Mouse (Mus musculus) kidney, adult 11 months (tissue): ENCODE results near the gene 1700013G24Rik.
A peak's percentile ranks its signal among the peaks of the same experiment; 100 is the strongest.

Experiments
- DNase-seq: peaks from one replicate; pipeline ENCODE4 v3.0.0; 2022

1700013G24Rik gene

DNA sequence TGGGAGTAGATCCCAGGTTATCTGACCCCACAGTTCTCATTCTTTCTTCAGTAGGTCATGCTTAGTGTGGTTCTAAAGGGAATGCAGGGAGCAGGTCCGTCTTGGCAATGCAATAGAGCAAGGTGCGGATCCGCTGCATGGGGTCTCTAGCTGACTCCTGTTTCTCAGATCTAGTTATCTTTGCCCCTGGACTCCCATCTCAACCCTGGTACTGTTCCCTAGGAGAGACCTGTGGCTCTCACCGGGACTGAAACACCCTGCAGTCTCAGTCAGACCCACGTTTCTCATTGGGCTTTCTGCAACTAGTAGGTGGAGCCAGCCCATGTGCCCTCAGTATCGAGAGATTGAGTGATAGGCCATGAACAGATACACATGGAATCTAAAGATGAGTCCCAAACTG is 24.5 kb downstream of the 1700013G24Rik start:
- DNase-seq: no peak

GRCm38 (mm10) chr4:137478306-137478705 is 25.2 kb downstream of the 1700013G24Rik start:
- peak; percentile 51 for DNase-seq

- DNase-seq: peak; percentile 71
Observed at GRCm38 (mm10) chr4:137479757-137480156, 26.7 kb downstream of the 1700013G24Rik start.

- DNase-seq: peak; percentile 83
Observed at GRCm38 (mm10) chr4:137480191-137480992, 27.3 kb downstream of the 1700013G24Rik start.

- no peak for DNase-seq
Observed at GRCm38 (mm10) chr4:137480993-137481340, 27.9 kb downstream of the 1700013G24Rik start.

DNA sequence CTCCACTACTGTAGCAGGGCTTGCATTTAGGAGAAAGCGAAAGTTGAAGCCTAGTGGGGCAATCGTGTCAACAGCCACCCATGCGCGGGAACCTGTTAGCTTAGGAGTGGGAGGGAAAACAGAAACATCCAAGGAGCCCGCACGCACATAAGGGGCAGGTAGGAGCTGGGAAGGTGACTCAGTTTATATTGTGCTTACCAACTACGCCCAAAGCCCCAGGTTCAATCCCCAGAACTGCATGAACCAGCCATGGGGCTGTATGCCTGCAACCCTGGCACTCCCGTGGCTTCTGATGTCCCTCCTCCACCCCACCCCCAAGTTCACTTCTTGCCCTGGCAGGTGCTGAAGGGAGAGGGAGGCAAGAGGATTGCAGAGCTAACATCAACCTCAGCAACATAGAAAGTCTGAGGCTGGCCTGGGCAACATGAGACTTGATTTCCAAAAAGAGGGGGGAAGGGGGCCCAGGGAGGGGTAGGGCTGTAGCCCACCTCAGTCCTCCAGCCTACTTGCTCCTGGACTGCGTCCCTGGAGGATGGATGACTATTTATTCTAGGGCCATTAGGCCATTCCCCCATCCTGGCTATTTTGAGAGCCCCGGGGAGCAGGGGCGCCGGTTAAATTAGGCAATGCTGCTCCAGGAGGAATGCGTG is 28.4 kb downstream of the 1700013G24Rik start:
- DNase-seq: no peak

GRCm38 (mm10) chr4:137483871-137484270 is 30.8 kb downstream of the 1700013G24Rik start:
- peak; percentile 63 for DNase-seq

GRCm38 (mm10) chr4:137484586-137484985 is 31.5 kb downstream of the 1700013G24Rik start:
- peak; percentile 71 for DNase-seq

GRCm38 (mm10) chr4:137485258-137485960 is 32.3 kb downstream of the 1700013G24Rik start:
- no peak for DNase-seq

GRCm38 (mm10) chr4:137486081-137487014 is 33.3 kb downstream of the 1700013G24Rik start:
- DNase-seq: no peak

GRCm38 (mm10) chr4:137487286-137488000 is 34.4 kb downstream of the 1700013G24Rik start:
- DNase-seq: peak; percentile 83

DNA sequence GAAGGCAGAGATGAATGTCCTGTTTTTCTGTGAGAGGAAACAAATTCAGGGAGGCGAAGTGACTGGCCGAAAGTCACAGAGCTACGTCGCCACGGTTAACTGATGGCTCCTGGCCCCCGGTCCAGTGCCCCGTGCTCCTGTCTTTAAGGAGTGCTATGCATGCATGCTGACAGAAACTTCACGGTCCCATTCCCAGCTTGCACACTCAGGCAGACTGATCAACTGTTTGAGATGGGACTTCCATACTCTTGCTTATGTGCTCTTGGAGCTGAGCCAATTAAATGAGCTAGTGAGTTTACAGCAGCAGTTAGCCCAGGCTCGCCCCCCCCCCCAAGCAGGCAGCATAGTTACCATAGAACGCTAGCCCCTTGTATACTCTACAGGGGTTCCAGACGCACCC is 35.0 kb downstream of the 1700013G24Rik start:
- DNase-seq: no peak

DNA sequence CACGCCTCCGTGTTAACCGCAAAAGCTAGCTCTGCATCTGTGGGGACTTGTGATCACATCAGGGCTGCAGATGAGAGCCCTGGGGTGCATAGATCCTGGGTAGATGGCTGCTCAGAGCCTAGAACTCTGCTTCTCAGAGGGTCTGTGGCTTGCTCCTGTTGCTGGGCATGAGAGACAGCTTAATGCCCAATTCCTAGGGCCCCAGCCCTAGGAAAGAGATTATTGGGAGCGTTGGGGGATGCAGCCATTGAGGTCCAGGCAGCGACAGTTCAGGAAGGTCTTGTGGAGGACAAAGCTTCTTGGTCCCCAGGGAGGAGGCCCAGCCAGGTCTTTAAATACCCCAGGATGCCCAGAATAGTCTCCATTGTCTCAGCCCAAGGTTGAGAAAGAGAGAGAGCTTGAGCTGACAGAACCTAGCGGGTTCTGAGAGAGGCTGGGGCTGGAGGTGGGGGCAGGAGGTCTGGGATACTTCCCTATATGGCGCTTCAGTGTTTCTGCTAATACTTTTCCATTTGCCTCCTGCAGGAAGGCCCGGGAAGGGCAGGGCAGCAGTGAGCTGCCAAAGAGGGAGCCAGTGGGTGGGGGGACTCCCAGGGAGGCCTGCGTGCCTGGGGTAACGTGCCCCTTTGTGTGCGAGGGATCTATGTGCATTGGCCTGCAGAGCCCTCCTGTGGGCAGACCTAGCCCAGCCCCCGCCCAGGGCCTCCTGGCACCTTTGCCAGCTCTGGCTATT is 35.7 kb downstream of the 1700013G24Rik start:
- peak; percentile 67 for DNase-seq

GRCm38 (mm10) chr4:137489996-137490395 is 36.9 kb downstream of the 1700013G24Rik start:
- peak; percentile 67 for DNase-seq

GRCm38 (mm10) chr4:137492563-137492962 is 39.5 kb downstream of the 1700013G24Rik start:
- no peak for DNase-seq

DNA sequence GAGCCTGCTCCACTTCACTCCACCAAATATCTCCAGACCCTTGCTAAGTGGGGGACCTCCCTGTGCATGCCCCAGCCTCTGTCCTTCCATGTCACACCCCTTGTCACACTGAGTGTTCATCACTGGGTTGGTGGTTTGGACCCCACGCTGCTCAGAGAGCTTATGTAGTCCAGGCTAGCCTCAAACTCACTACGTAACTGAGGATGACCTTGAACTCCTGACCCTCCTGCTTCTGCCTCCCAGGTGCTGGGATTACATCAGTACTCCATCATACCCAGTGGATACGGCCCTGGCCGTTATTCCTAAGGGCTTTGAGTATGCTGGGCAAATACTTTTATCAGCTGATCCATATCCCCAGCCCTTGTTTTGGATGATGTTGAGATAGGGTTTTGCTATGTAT is 40.1 kb downstream of the 1700013G24Rik start:
- no peak for DNase-seq

DNA sequence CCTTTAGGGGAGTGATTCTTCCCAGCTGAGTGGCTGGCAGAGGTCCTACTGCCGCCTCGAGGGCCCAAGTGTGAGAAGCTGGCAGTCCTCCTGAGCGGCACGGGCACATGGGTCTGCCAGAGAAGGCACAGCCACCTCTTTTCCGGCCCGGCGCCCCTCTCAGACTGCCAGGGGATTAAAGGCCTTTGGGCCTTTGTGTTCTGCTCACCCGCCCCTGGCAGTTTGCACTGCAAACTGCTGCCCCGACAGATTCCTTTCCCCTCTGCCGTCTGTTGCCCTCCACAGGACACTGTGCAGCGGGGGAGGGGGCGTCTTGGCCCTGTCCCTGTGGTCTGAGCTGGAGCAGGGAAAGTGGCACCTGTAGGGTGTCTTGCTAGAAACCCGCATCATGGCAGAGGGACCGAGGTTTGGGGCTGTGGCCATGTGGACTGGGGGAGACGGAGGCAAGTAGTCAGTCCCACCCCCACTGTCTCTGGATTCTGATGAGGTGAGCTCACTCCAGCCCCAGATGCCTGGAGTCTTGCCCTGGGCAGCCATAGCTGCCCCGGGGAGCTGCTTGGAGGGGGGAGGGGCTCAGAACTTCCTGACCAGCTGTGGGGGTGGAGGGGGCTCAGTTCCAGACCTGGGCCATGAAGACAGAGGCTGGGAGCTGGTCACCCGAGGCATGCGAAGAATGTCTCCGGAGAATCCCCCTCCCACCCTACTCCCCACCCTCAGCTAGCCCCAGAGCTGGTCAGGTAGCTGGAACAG is 41.8 kb downstream of the 1700013G24Rik start:
- no peak for DNase-seq

GRCm38 (mm10) chr4:137495501-137496100 is 42.5 kb downstream of the 1700013G24Rik start:
- no peak for DNase-seq

- DNase-seq: peak; percentile 75
Observed at GRCm38 (mm10) chr4:137497367-137497766, 44.3 kb downstream of the 1700013G24Rik start.
